Mouse (Mus musculus): ENCODE data around the gene Sgf29. TPM values are rescaled to one million over a fixed set of nuclear protein-coding genes. Genes with fewer than 3 reads are reported as not detected.

The Sgf29 gene
- 36.4 and 43.4 TPM in 2 replicates for polyA plus RNA-seq (2012; rRNA removed)

GRCm38 (mm10) chr7:126649231-126650051 lies at the start of gene Sgf29:
Gene Sgf29 (plus strand): TSS chr7:126649309.
- DNase-seq, result peak; percentile 95
- H3K4me3 ChIP-seq (replicated peaks; ENCODE audit: extremely low read depth, low read depth, low read length), result peak within 1 kb of the TSS; percentile 97
- 2% methylated on average over 57 of the region's 57 CpGs for WGBS
- no peaks in the 10 kb centered on the region for H3K4me1 ChIP-seq (ENCODE audit: control insufficient read depth, insufficient read depth, low read length)
- TF ChIP-seq POLR2A (IDR thresholded peaks at IDR 0.05; ENCODE audit: borderline replicate concordance, extremely low read depth, low read depth, low read length) (peak; percentile 98), CTCF (IDR thresholded peaks at IDR 0.05; ENCODE audit: insufficient read depth, low read length) (no peak)

- DNase-seq, result no peak
- Histone ChIP-seq H3K4me1 (ENCODE audit: control insufficient read depth, insufficient read depth, low read length) (no peaks in the 10 kb centered on the region), H3K4me3 (replicated peaks; ENCODE audit: extremely low read depth, low read depth, low read length) (no peak overlapping the region)
- TF ChIP-seq POLR2A (IDR thresholded peaks at IDR 0.05; ENCODE audit: borderline replicate concordance, extremely low read depth, low read depth, low read length) (no peak), CTCF (IDR thresholded peaks at IDR 0.05; ENCODE audit: insufficient read depth, low read length) (no peak)
- WGBS, result 28% methylated on average over 5 of the region's 5 CpGs
Measured at GRCm38 (mm10) chr7:126601896-126602295, 47.2 kb upstream of the Sgf29 start.

GRCm38 (mm10) chr7:126602650-126603049 lies 46.5 kb upstream of the Sgf29 start:
- 74% methylated on average over 3 of the region's 3 CpGs for WGBS
- no peak for TF ChIP-seq CTCF (IDR thresholded peaks at IDR 0.05; ENCODE audit: insufficient read depth, low read length)
- TF ChIP-seq POLR2A (IDR thresholded peaks at IDR 0.05; ENCODE audit: borderline replicate concordance, extremely low read depth, low read depth, low read length), result no peak
- no peaks in the 10 kb centered on the region for H3K4me1 ChIP-seq (ENCODE audit: control insufficient read depth, insufficient read depth, low read length)
- no peak for DNase-seq
- H3K4me3 ChIP-seq (replicated peaks; ENCODE audit: extremely low read depth, low read depth, low read length), result no peak overlapping the region

- Histone ChIP-seq H3K4me3 (replicated peaks; ENCODE audit: extremely low read depth, low read depth, low read length) (no peak overlapping the region), H3K4me1 (ENCODE audit: control insufficient read depth, insufficient read depth, low read length) (no peaks in the 10 kb centered on the region)
- DNase-seq, result no peak
- 38% methylated on average over 5 of the region's 5 CpGs for WGBS
- no peak for TF ChIP-seq CTCF (IDR thresholded peaks at IDR 0.05; ENCODE audit: insufficient read depth, low read length)
- no peak for TF ChIP-seq POLR2A (IDR thresholded peaks at IDR 0.05; ENCODE audit: borderline replicate concordance, extremely low read depth, low read depth, low read length)
Measured at GRCm38 (mm10) chr7:126606611-126607010, 42.5 kb upstream of the Sgf29 start.

GRCm38 (mm10) chr7:126607064-126607463 lies 42.0 kb upstream of the Sgf29 start:
- DNase-seq, result peak; percentile 17
- TF ChIP-seq CTCF (IDR thresholded peaks at IDR 0.05; ENCODE audit: insufficient read depth, low read length), result no peak
- no peak for TF ChIP-seq POLR2A (IDR thresholded peaks at IDR 0.05; ENCODE audit: borderline replicate concordance, extremely low read depth, low read depth, low read length)
- WGBS, result 54% methylated on average over 3 of the region's 3 CpGs
- no peaks in the 10 kb centered on the region for H3K4me1 ChIP-seq (ENCODE audit: control insufficient read depth, insufficient read depth, low read length)
- no peak overlapping the region for H3K4me3 ChIP-seq (replicated peaks; ENCODE audit: extremely low read depth, low read depth, low read length)

GRCm38 (mm10) chr7:126607796-126608195 lies 41.3 kb upstream of the Sgf29 start:
- Histone ChIP-seq H3K4me1 (ENCODE audit: control insufficient read depth, insufficient read depth, low read length) (no peaks in the 10 kb centered on the region), H3K4me3 (replicated peaks; ENCODE audit: extremely low read depth, low read depth, low read length) (no peak overlapping the region)
- TF ChIP-seq POLR2A (IDR thresholded peaks at IDR 0.05; ENCODE audit: borderline replicate concordance, extremely low read depth, low read depth, low read length), result no peak
- TF ChIP-seq CTCF (IDR thresholded peaks at IDR 0.05; ENCODE audit: insufficient read depth, low read length), result no peak
- WGBS, result 76% methylated on average over 5 of the region's 5 CpGs
- DNase-seq, result no peak

GRCm38 (mm10) chr7:126612736-126613135 lies 36.4 kb upstream of the Sgf29 start:
- DNase-seq, result no peak
- no peaks in the 10 kb centered on the region for H3K4me1 ChIP-seq (ENCODE audit: control insufficient read depth, insufficient read depth, low read length)
- TF ChIP-seq CTCF (IDR thresholded peaks at IDR 0.05; ENCODE audit: insufficient read depth, low read length) (no peak), POLR2A (IDR thresholded peaks at IDR 0.05; ENCODE audit: borderline replicate concordance, extremely low read depth, low read depth, low read length) (no peak)
- WGBS, result 77% methylated on average over 3 of the region's 3 CpGs
- no peak overlapping the region for H3K4me3 ChIP-seq (replicated peaks; ENCODE audit: extremely low read depth, low read depth, low read length)

GRCm38 (mm10) chr7:126616707-126617106 lies 32.4 kb upstream of the Sgf29 start:
- H3K4me1 ChIP-seq (ENCODE audit: control insufficient read depth, insufficient read depth, low read length), result no peaks in the 10 kb centered on the region
- DNase-seq, result no peak
- WGBS, result 64% methylated on average over 3 of the region's 3 CpGs
- no peak overlapping the region for H3K4me3 ChIP-seq (replicated peaks; ENCODE audit: extremely low read depth, low read depth, low read length)
- TF ChIP-seq POLR2A (IDR thresholded peaks at IDR 0.05; ENCODE audit: borderline replicate concordance, extremely low read depth, low read depth, low read length) (no peak), CTCF (IDR thresholded peaks at IDR 0.05; ENCODE audit: insufficient read depth, low read length) (peak; percentile 36; the same call in 1 of the 2 replicates)

GRCm38 (mm10) chr7:126619559-126620275 lies 29.4 kb upstream of the Sgf29 start:
- no peak for TF ChIP-seq POLR2A (IDR thresholded peaks at IDR 0.05; ENCODE audit: borderline replicate concordance, extremely low read depth, low read depth, low read length)
- TF ChIP-seq CTCF (IDR thresholded peaks at IDR 0.05; ENCODE audit: insufficient read depth, low read length), result no peak
- Histone ChIP-seq H3K4me3 (replicated peaks; ENCODE audit: extremely low read depth, low read depth, low read length) (no peak overlapping the region), H3K4me1 (ENCODE audit: control insufficient read depth, insufficient read depth, low read length) (no peaks in the 10 kb centered on the region; the same call in none of the 2 replicates)
- WGBS, result 61% methylated on average over 10 of the region's 10 CpGs
- no peak for DNase-seq

Data from lung, adult 2 months (tissue).